Mouse (Mus musculus) hindbrain, embryonic 13.5 days (tissue): Measurements from ENCODE around the gene Bean1. TPM values are rescaled to one million over a fixed set of nuclear protein-coding genes. Genes with fewer than 3 reads are reported as not detected.
"Not testable (repeated sequence)": the region's sequence is repeated elsewhere in the genome, so short reads cannot be mapped to it uniquely, and the experiment has no call there.

ENCODE experiments used
- ATAC-seq: fragments of 200-750 bp; cut with Nextera tagmentation; 2 replicates; pipeline ENCODE4 v1.8.0; 2017; ENCODE audit warnings: moderate TSS enrichment; ENCODE audit not compliant: low FRiP score
- H3K27ac ChIP-seq: fragments of 300-500 bp; sonication (generic); 2 replicates; pipeline ENCODE4 v1.5.1; 2015; ENCODE audit warnings: inconsistent platforms, mild to moderate bottlenecking, moderate library complexity
- H3K27me3 ChIP-seq: fragments of 300-500 bp; sonication (generic); 2 replicates; pipeline ENCODE4 v1.6.1; 2015; ENCODE audit warnings: mild to moderate bottlenecking, inconsistent platforms
- H3K36me3 ChIP-seq: fragments of 300-500 bp; sonication (generic); 2 replicates; pipeline ENCODE4 v1.6.1; 2015; ENCODE audit warnings: mild to moderate bottlenecking, inconsistent platforms
- H3K4me1 ChIP-seq: fragments of 300-500 bp; sonication (generic); replicated peaks from 2 replicates; pipeline ENCODE4 v1.6.1; 2015; ENCODE audit warnings: inconsistent platforms
- H3K4me2 ChIP-seq: fragments of 300-500 bp; sonication (generic); 2 replicates; pipeline ENCODE4 v1.6.1; 2015; ENCODE audit warnings: inconsistent platforms, mild to moderate bottlenecking, moderate library complexity
- H3K4me3 ChIP-seq: fragments of 300-500 bp; sonication (generic); 2 replicates; pipeline ENCODE4 v1.5.1; 2015; ENCODE audit warnings: mild to moderate bottlenecking, inconsistent platforms
- H3K9ac ChIP-seq: fragments of 300-500 bp; sonication (generic); 2 replicates; pipeline ENCODE4 v1.6.1; 2015; ENCODE audit warnings: mild to moderate bottlenecking, inconsistent platforms
- H3K9me3 ChIP-seq: fragments of 300-500 bp; sonication (generic); 2 replicates; pipeline ENCODE4 v1.6.1; 2016; ENCODE audit warnings: inconsistent platforms
- WGBS: fragments of 180-500 bp; shearing (Covaris S2); methylation state at CpG from one replicate; pipeline ENCODE4 v1.1.7; 2015; 5-methylcytosine and 5-hydroxymethylcytosine counted together
- polyA plus RNA-seq: library from polyadenylated mRNA; unstranded; fragments of >200 nt; fragmentation: Nextera tagmentation; extraction: Ambion mirVana; gene quantifications from 2 replicates; pipeline ENCODE4 v1.2.1, GENCODE M21; 2015

Bean1 gene
- polyA plus RNA-seq, 1 experiment from 2014 or later: 3.3 TPM

- WGBS: 4% methylated on average over 41 of the region's 41 CpGs
- H3K4me3 ChIP-seq: peak within 1 kb of the TSS; percentile 66
- peak; percentile 83 for ATAC-seq
Measured at GRCm38 (mm10) chr8:104250439-104251367, 80.5 kb downstream of the Bean1 start, which contains the start of gene Cklf. Gene Cklf (plus strand): TSS chr8:104250861.

GRCm38 (mm10) chr8:104251461-104251860 is 81.2 kb downstream of the Bean1 start:
- no peaks in the 10 kb centered on the region for H3K27me3 ChIP-seq
- 0% methylated on average over 7 of the region's 7 CpGs for WGBS
- peak overlapping the region; percentile 66 for H3K4me3 ChIP-seq
- peak overlapping the region; percentile 77 for H3K4me2 ChIP-seq
- H3K27ac ChIP-seq: peak overlapping the region; percentile 76; the same call in 1 of the 2 replicates
- H3K36me3 ChIP-seq: no peaks in the 10 kb centered on the region
- H3K9me3 ChIP-seq: no peaks in the 10 kb centered on the region
- ATAC-seq: no peak
- peaks cover 26% of the 10 kb centered on the region for H3K4me1 ChIP-seq
- peak overlapping the region; percentile 75 for H3K9ac ChIP-seq

More at GRCm38 (mm10) chr8:104250439-104251367, 80.5 kb downstream of the Bean1 start, which contains the start of gene Cklf:
- Histone ChIP-seq H3K9ac (peak within 1 kb of the TSS; percentile 75), H3K4me2 (peak within 1 kb of the TSS; percentile 77), H3K9me3 (no peaks in the 10 kb centered on the region), H3K36me3 (no peaks in the 10 kb centered on the region; the same call in 1 of the 2 replicates), H3K27me3 (no peaks in the 10 kb centered on the region), H3K27ac (peak within 1 kb of the TSS; percentile 76), H3K4me1 (peaks cover 26% of the 10 kb centered on the region)

- H3K4me2 ChIP-seq: no peak overlapping the region
- no peaks in the 10 kb centered on the region for H3K27me3 ChIP-seq
- WGBS: 91% methylated on average over 3 of the region's 3 CpGs
- H3K9me3 ChIP-seq: no peaks in the 10 kb centered on the region
- no peak overlapping the region for H3K27ac ChIP-seq
- H3K36me3 ChIP-seq: peaks cover 8% of the 10 kb centered on the region
- no peak for ATAC-seq
- H3K4me1 ChIP-seq: peaks cover 10% of the 10 kb centered on the region
- H3K9ac ChIP-seq: no peak overlapping the region
- H3K4me3 ChIP-seq: no peak overlapping the region
Measured at GRCm38 (mm10) chr8:104253016-104253415, 82.8 kb downstream of the Bean1 start.

- not testable (repeated sequence) for H3K4me3 ChIP-seq, H3K27ac ChIP-seq, H3K27me3 ChIP-seq, H3K4me1 ChIP-seq, H3K9me3 ChIP-seq, ATAC-seq, H3K4me2 ChIP-seq, H3K9ac ChIP-seq
- WGBS: 97% methylated on average over 5 of the region's 5 CpGs
- H3K36me3 ChIP-seq: peaks cover 45% of the 10 kb centered on the region
Measured at GRCm38 (mm10) chr8:104261802-104262201, 91.6 kb downstream of the Bean1 start.

GRCm38 (mm10) chr8:104264271-104264935 is 94.2 kb downstream of the Bean1 start:
- H3K4me1 ChIP-seq, H3K27me3 ChIP-seq: not testable (repeated sequence)

GRCm38 (mm10) chr8:104268368-104268767 is 98.1 kb downstream of the Bean1 start:
- H3K4me1 ChIP-seq: no peaks in the 10 kb centered on the region
- H3K9me3 ChIP-seq: no peaks in the 10 kb centered on the region
- H3K27ac ChIP-seq: no peak overlapping the region
- H3K36me3 ChIP-seq: peaks cover 15% of the 10 kb centered on the region
- H3K27me3 ChIP-seq: no peaks in the 10 kb centered on the region
- no peak overlapping the region for H3K9ac ChIP-seq
- no peak overlapping the region for H3K4me2 ChIP-seq
- ATAC-seq: no peak
- H3K4me3 ChIP-seq: no peak overlapping the region

More at GRCm38 (mm10) chr8:104264271-104264935, 94.2 kb downstream of the Bean1 start:
- H3K4me2 ChIP-seq, H3K27ac ChIP-seq, H3K9ac ChIP-seq, ATAC-seq, H3K9me3 ChIP-seq, H3K4me3 ChIP-seq: not testable (repeated sequence)
- H3K36me3 ChIP-seq: peaks cover 24% of the 10 kb centered on the region
- 99% methylated on average over 22 of the region's 22 CpGs for WGBS

Other genes starting within 250 kb of the Bean1 start
- gene Cdh5, start 68.8 kb upstream of the Bean1 start, polyA plus RNA-seq: 14.6 and 16.5 TPM in 2 replicates
- gene Tk2, start 78.1 kb downstream of the Bean1 start, polyA plus RNA-seq: 45.7 TPM in 2 replicates
- 36.1 TPM in 2 replicates for gene Cklf, start 80.4 kb downstream of the Bean1 start, polyA plus RNA-seq
- gene Cmtm2a, start 122.7 kb downstream of the Bean1 start, polyA plus RNA-seq: not detected in 2 replicates
- gene Gm45711, start 139.6 kb downstream of the Bean1 start, polyA plus RNA-seq: not detected in 2 replicates
- not detected in 2 replicates for gene Cmtm1, start 139.7 kb downstream of the Bean1 start, polyA plus RNA-seq
- not detected in 2 replicates for gene Gm11020, start 151.1 kb downstream of the Bean1 start, polyA plus RNA-seq
- not detected in 2 replicates for gene Cmtm2b, start 151.8 kb downstream of the Bean1 start, polyA plus RNA-seq
- 45.4 and 47.3 TPM in 2 replicates for gene Cmtm3, start 169.0 kb downstream of the Bean1 start, polyA plus RNA-seq
- 2.1 and 2.3 TPM in 2 replicates for gene Cmtm4, start 225.4 kb downstream of the Bean1 start, polyA plus RNA-seq